Mouse (Mus musculus) limb, embryonic 11.5 days (tissue): Measurements from ENCODE around the gene D5Ertd579e. TPM values are rescaled to one million over a fixed set of nuclear protein-coding genes. Genes with fewer than 3 reads are reported as not detected.

Experiments
- ATAC-seq: fragments of 200-750 bp; cut with Nextera tagmentation; 2 replicates; pipeline ENCODE4 v1.8.0; 2017; ENCODE audit warnings: low read depth; ENCODE audit not compliant: insufficient number of reproducible peaks, low FRiP score, low TSS enrichment
- DNase-seq: peaks from one replicate; pipeline ENCODE4 v3.0.0-alpha.2; 2015; ENCODE audit warnings: low spot score
- H3K27ac ChIP-seq: fragments of 300-500 bp; sonication (generic); replicated peaks from 2 replicates; pipeline ENCODE4 v1.5.1; 2014; ENCODE audit warnings: low read depth, mild to moderate bottlenecking, low read length
- H3K27me3 ChIP-seq: fragments of 300-500 bp; sonication (generic); 2 replicates; pipeline ENCODE4 v1.6.1; 2014; ENCODE audit warnings: mild to moderate bottlenecking, low read length, mixed read lengths; ENCODE audit not compliant: control insufficient read depth, insufficient read depth
- H3K36me3 ChIP-seq: fragments of 300-500 bp; sonication (generic); 2 replicates; pipeline ENCODE4 v1.6.1; 2014; ENCODE audit warnings: mild to moderate bottlenecking, low read length, moderate library complexity, mixed read lengths; ENCODE audit not compliant: control insufficient read depth, insufficient read depth
- H3K4me1 ChIP-seq: fragments of 300-500 bp; sonication (generic); 2 replicates; pipeline ENCODE4 v1.6.1; 2014; ENCODE audit warnings: low read length, mixed read lengths; ENCODE audit not compliant: control insufficient read depth, insufficient read depth
- H3K4me2 ChIP-seq: fragments of 300-500 bp; sonication (generic); 2 replicates; pipeline ENCODE4 v1.6.1; 2014; ENCODE audit warnings: low read depth, mild to moderate bottlenecking, moderate library complexity; ENCODE audit not compliant: severe bottlenecking
- H3K4me3 ChIP-seq: fragments of 300-500 bp; sonication (generic); 2 replicates; pipeline ENCODE4 v1.5.1; 2014; ENCODE audit warnings: low read depth, low read length
- H3K9ac ChIP-seq: fragments of 300-500 bp; sonication (generic); 2 replicates; pipeline ENCODE4 v1.6.1; 2014; ENCODE audit warnings: mild to moderate bottlenecking, low read length
- H3K9me3 ChIP-seq: fragments of 300-500 bp; sonication (generic); 2 replicates; pipeline ENCODE4 v1.6.1; 2016; ENCODE audit warnings: low read length; ENCODE audit not compliant: control insufficient read depth
- WGBS: fragments of 180-500 bp; shearing (Covaris S2); extraction: QIAGEN DNeasy Blood & Tissue Kit; methylation state at CpG from one replicate; pipeline ENCODE4 v1.1.7; 2014; 5-methylcytosine and 5-hydroxymethylcytosine counted together
- polyA plus RNA-seq: library from polyadenylated mRNA; unstranded; fragments of >200 nt; fragmentation: Nextera tagmentation; extraction: Ambion mirVana; gene quantifications from 2 replicates; pipeline ENCODE4 v1.2.1, GENCODE M21; 2014

D5Ertd579e gene
- polyA plus RNA-seq, 1 experiment from 2014 or later: 22.2 TPM

- Histone ChIP-seq H3K27ac (no peak overlapping the region), H3K4me3 (no peak overlapping the region), H3K9ac (no peak overlapping the region), H3K4me1 (0 out of 2 replicates have a peak, but pooled peaks cover 3% of the 10 kb centered on the region), H3K36me3 (0 out of 2 replicates have a peak, but pooled peaks cover 3% of the 10 kb centered on the region), H3K9me3 (no peaks in the 10 kb centered on the region), H3K4me2 (no peak overlapping the region), H3K27me3 (no peaks in the 10 kb centered on the region)
- ATAC-seq (no peak), DNase-seq (no peak)
- 86% methylated on average over 1 of the region's 1 CpGs for WGBS
These were observed 12.2 kb downstream of the D5Ertd579e start for GRCm38 (mm10) chr5:36683586-36683985.

- 0 out of 2 replicates have a peak, but pooled peaks cover 3% of the 10 kb centered on the region for H3K36me3 ChIP-seq
- H3K4me1 ChIP-seq: 0 out of 2 replicates have a peak, but pooled peaks cover 3% of the 10 kb centered on the region
- no peak overlapping the region for H3K9ac ChIP-seq
- no peaks in the 10 kb centered on the region for H3K27me3 ChIP-seq
- DNase-seq (no peak), ATAC-seq (no peak)
- H3K27ac ChIP-seq: no peak overlapping the region
- H3K4me3 ChIP-seq: no peak overlapping the region
- no peaks in the 10 kb centered on the region for H3K9me3 ChIP-seq
- H3K4me2 ChIP-seq: no peak overlapping the region
These were observed 14.6 kb downstream of the D5Ertd579e start for GRCm38 (mm10) chr5:36681219-36681618.

GRCm38 (mm10) chr5:36679918-36680598 is 15.8 kb downstream of the D5Ertd579e start:
- H3K9me3 ChIP-seq: no peaks in the 10 kb centered on the region
- H3K4me1 ChIP-seq: 0 out of 2 replicates have a peak, but pooled peaks cover 3% of the 10 kb centered on the region
- no peak overlapping the region for H3K4me3 ChIP-seq
- WGBS: 81% methylated on average over 4 of the region's 4 CpGs
- no peak overlapping the region for H3K9ac ChIP-seq
- 0 out of 2 replicates have a peak, but pooled peaks cover 3% of the 10 kb centered on the region for H3K36me3 ChIP-seq
- H3K27me3 ChIP-seq: no peaks in the 10 kb centered on the region
- H3K4me2 ChIP-seq: no peak overlapping the region
- no peak overlapping the region for H3K27ac ChIP-seq
- ATAC-seq (no peak), DNase-seq (no peak)

- H3K4me2 ChIP-seq: no peak overlapping the region
- DNase-seq (no peak), ATAC-seq (no peak)
- H3K27me3 ChIP-seq: no peaks in the 10 kb centered on the region
- no peak overlapping the region for H3K4me3 ChIP-seq
- H3K27ac ChIP-seq: no peak overlapping the region
- WGBS: 47% methylated on average over 1 of the region's 1 CpGs
- no peaks in the 10 kb centered on the region for H3K9me3 ChIP-seq
- H3K9ac ChIP-seq: no peak overlapping the region
- 0 out of 2 replicates have a peak, but pooled peaks cover 3% of the 10 kb centered on the region for H3K4me1 ChIP-seq
- H3K36me3 ChIP-seq: 0 out of 2 replicates have a peak, but pooled peaks cover 3% of the 10 kb centered on the region
These were observed 17.0 kb downstream of the D5Ertd579e start for GRCm38 (mm10) chr5:36678799-36679198.

- 94% methylated on average over 5 of the region's 5 CpGs for WGBS
- no peak for ATAC-seq
- H3K9ac ChIP-seq: no peak overlapping the region
- no peak overlapping the region for H3K27ac ChIP-seq
- H3K4me1 ChIP-seq: 0 out of 2 replicates have a peak, but pooled peaks cover 3% of the 10 kb centered on the region
- no peak overlapping the region for H3K4me3 ChIP-seq
- no peak overlapping the region for H3K4me2 ChIP-seq
- no peaks in the 10 kb centered on the region for H3K27me3 ChIP-seq
- H3K36me3 ChIP-seq: 0 out of 2 replicates have a peak, but pooled peaks cover 3% of the 10 kb centered on the region
- H3K9me3 ChIP-seq: no peaks in the 10 kb centered on the region
- no peak for DNase-seq
These were observed 17.9 kb downstream of the D5Ertd579e start for GRCm38 (mm10) chr5:36677907-36678306.

- Histone ChIP-seq H3K27ac (no peak overlapping the region), H3K4me3 (no peak overlapping the region), H3K36me3 (peaks cover 2% of the 10 kb centered on the region; the same call in 1 of the 2 replicates), H3K4me2 (no peak overlapping the region), H3K9ac (no peak overlapping the region), H3K9me3 (no peaks in the 10 kb centered on the region), H3K27me3 (no peaks in the 10 kb centered on the region), H3K4me1 (0 out of 2 replicates have a peak, but pooled peaks cover 3% of the 10 kb centered on the region)
- DNase-seq (no peak), ATAC-seq (no peak)
- 82% methylated on average over 1 of the region's 1 CpGs for WGBS
These were observed 20.4 kb downstream of the D5Ertd579e start for GRCm38 (mm10) chr5:36675466-36675865.

GRCm38 (mm10) chr5:36674658-36675433 is 21.0 kb downstream of the D5Ertd579e start:
- no peak overlapping the region for H3K9ac ChIP-seq
- no peaks in the 10 kb centered on the region for H3K27me3 ChIP-seq
- no peak overlapping the region for H3K4me2 ChIP-seq
- 0 out of 2 replicates have a peak, but pooled peaks cover 3% of the 10 kb centered on the region for H3K4me1 ChIP-seq
- 81% methylated on average over 4 of the region's 4 CpGs for WGBS
- ATAC-seq (no peak), DNase-seq (no peak)
- no peak overlapping the region for H3K4me3 ChIP-seq
- H3K9me3 ChIP-seq: no peaks in the 10 kb centered on the region
- no peaks in the 10 kb centered on the region; the same call in 1 of the 2 replicates for H3K36me3 ChIP-seq
- H3K27ac ChIP-seq: no peak overlapping the region
